Mouse (Mus musculus): ENCODE measurements at regions not wholly inside any gene's neighbourhood (a gene's known extent, or its start where the extent isn't known, plus 50 kb on each side); places are given as distances from the start of the nearest gene placed in this dataset.

- Histone ChIP-seq H3K27me3 (ENCODE audit: insufficient read depth, low read length) (no peaks in the 10 kb centered on the region), H3K4me3 (ENCODE audit: low read depth, low read length) (no peak overlapping the region), H3K36me3 (replicated peaks; ENCODE audit: insufficient read depth, low read length) (no peaks in the 10 kb centered on the region), H3K27ac (ENCODE audit: low read depth) (no peak overlapping the region), H3K9ac (replicated peaks) (no peak overlapping the region), H3K9me3 (ENCODE audit: low read length) (no peaks in the 10 kb centered on the region), H3K4me1 (ENCODE audit: insufficient read depth) (no peaks in the 10 kb centered on the region), H3K4me2 (ENCODE audit: low read depth, low read length) (no peak overlapping the region)
- ATAC-seq (no peak), DNase-seq (no peak)
- TF ChIP-seq EP300 (IDR thresholded peaks at IDR 0.05; ENCODE audit: low read depth) (no peak), CTCF (IDR thresholded peaks at IDR 0.05; ENCODE audit: low read depth) (no peak)
- WGBS (ENCODE audit: insufficient replicate concordance), result 62% methylated on average over 1 of the region's 1 CpGs
Measured at GRCm38 (mm10) chr12:16154256-16154655, 337.5 kb upstream of the Trib2 start.

GRCm38 (mm10) chr12:16152108-16152507, 335.4 kb upstream of the Trib2 start:
- WGBS (ENCODE audit: insufficient replicate concordance), result 85% methylated on average over 11 of the region's 11 CpGs
- H3K36me3 ChIP-seq (replicated peaks; ENCODE audit: insufficient read depth, low read length), result no peaks in the 10 kb centered on the region
- no peaks in the 10 kb centered on the region for H3K27me3 ChIP-seq (ENCODE audit: insufficient read depth, low read length)
- H3K4me3 ChIP-seq (ENCODE audit: low read depth, low read length), result no peak overlapping the region
- H3K4me2 ChIP-seq (ENCODE audit: low read depth, low read length), result no peak overlapping the region
- DNase-seq (no peak), ATAC-seq (no peak)
- H3K9me3 ChIP-seq (ENCODE audit: low read length), result no peaks in the 10 kb centered on the region
- no peak for TF ChIP-seq EP300 (IDR thresholded peaks at IDR 0.05; ENCODE audit: low read depth)
- no peak for TF ChIP-seq CTCF (IDR thresholded peaks at IDR 0.05; ENCODE audit: low read depth)
- no peak overlapping the region for H3K9ac ChIP-seq (replicated peaks)
- H3K27ac ChIP-seq (ENCODE audit: low read depth), result no peak overlapping the region
- no peaks in the 10 kb centered on the region for H3K4me1 ChIP-seq (ENCODE audit: insufficient read depth)

- no peaks in the 10 kb centered on the region for H3K4me1 ChIP-seq (ENCODE audit: insufficient read depth)
- ATAC-seq (no peak), DNase-seq (no peak)
- no peak overlapping the region for H3K4me2 ChIP-seq (ENCODE audit: low read depth, low read length)
- no peak overlapping the region for H3K4me3 ChIP-seq (ENCODE audit: low read depth, low read length)
- H3K27ac ChIP-seq (ENCODE audit: low read depth), result no peak overlapping the region
- TF ChIP-seq CTCF (IDR thresholded peaks at IDR 0.05; ENCODE audit: low read depth) (no peak), EP300 (IDR thresholded peaks at IDR 0.05; ENCODE audit: low read depth) (no peak)
- no peak overlapping the region for H3K9ac ChIP-seq (replicated peaks)
- 58% methylated on average over 5 of the region's 5 CpGs for WGBS (ENCODE audit: insufficient replicate concordance)
- no peaks in the 10 kb centered on the region for H3K27me3 ChIP-seq (ENCODE audit: insufficient read depth, low read length)
- no peaks in the 10 kb centered on the region for H3K36me3 ChIP-seq (replicated peaks; ENCODE audit: insufficient read depth, low read length)
- no peaks in the 10 kb centered on the region for H3K9me3 ChIP-seq (ENCODE audit: low read length)
Measured at GRCm38 (mm10) chr12:16151170-16151702, 334.5 kb upstream of the Trib2 start.

- ATAC-seq (no peak), DNase-seq (no peak)
- TF ChIP-seq EP300 (IDR thresholded peaks at IDR 0.05; ENCODE audit: low read depth) (no peak), CTCF (IDR thresholded peaks at IDR 0.05; ENCODE audit: low read depth) (no peak)
- no peak overlapping the region for H3K27ac ChIP-seq (ENCODE audit: low read depth)
- H3K4me1 ChIP-seq (ENCODE audit: insufficient read depth), result no peaks in the 10 kb centered on the region
- 55% methylated on average over 2 of the region's 2 CpGs for WGBS (ENCODE audit: insufficient replicate concordance)
- H3K27me3 ChIP-seq (ENCODE audit: insufficient read depth, low read length), result no peaks in the 10 kb centered on the region
- no peak overlapping the region for H3K4me3 ChIP-seq (ENCODE audit: low read depth, low read length)
- H3K4me2 ChIP-seq (ENCODE audit: low read depth, low read length), result no peak overlapping the region
- H3K9ac ChIP-seq (replicated peaks), result no peak overlapping the region
- no peaks in the 10 kb centered on the region for H3K36me3 ChIP-seq (replicated peaks; ENCODE audit: insufficient read depth, low read length)
- H3K9me3 ChIP-seq (ENCODE audit: low read length), result no peaks in the 10 kb centered on the region
Measured at GRCm38 (mm10) chr12:16146919-16147318, 330.2 kb upstream of the Trib2 start.

- TF ChIP-seq CTCF (IDR thresholded peaks at IDR 0.05; ENCODE audit: low read depth) (no peak), EP300 (IDR thresholded peaks at IDR 0.05; ENCODE audit: low read depth) (no peak)
- no peaks in the 10 kb centered on the region for H3K27me3 ChIP-seq (ENCODE audit: insufficient read depth, low read length)
- no peak overlapping the region for H3K9ac ChIP-seq (replicated peaks)
- no peaks in the 10 kb centered on the region for H3K9me3 ChIP-seq (ENCODE audit: low read length)
- no peaks in the 10 kb centered on the region for H3K4me1 ChIP-seq (ENCODE audit: insufficient read depth)
- WGBS (ENCODE audit: insufficient replicate concordance), result 63% methylated on average over 7 of the region's 7 CpGs
- no peak overlapping the region for H3K27ac ChIP-seq (ENCODE audit: low read depth)
- ATAC-seq (no peak), DNase-seq (no peak)
- no peaks in the 10 kb centered on the region for H3K36me3 ChIP-seq (replicated peaks; ENCODE audit: insufficient read depth, low read length)
- no peak overlapping the region for H3K4me3 ChIP-seq (ENCODE audit: low read depth, low read length)
- H3K4me2 ChIP-seq (ENCODE audit: low read depth, low read length), result no peak overlapping the region
Measured at GRCm38 (mm10) chr12:16145621-16146020, 328.9 kb upstream of the Trib2 start.

GRCm38 (mm10) chr12:16141193-16141592, 324.5 kb upstream of the Trib2 start:
- Histone ChIP-seq H3K27ac (ENCODE audit: low read depth) (no peak overlapping the region), H3K9me3 (ENCODE audit: low read length) (no peaks in the 10 kb centered on the region), H3K4me2 (ENCODE audit: low read depth, low read length) (no peak overlapping the region), H3K27me3 (ENCODE audit: insufficient read depth, low read length) (no peaks in the 10 kb centered on the region), H3K4me3 (ENCODE audit: low read depth, low read length) (no peak overlapping the region), H3K9ac (replicated peaks) (no peak overlapping the region), H3K36me3 (replicated peaks; ENCODE audit: insufficient read depth, low read length) (no peaks in the 10 kb centered on the region), H3K4me1 (ENCODE audit: insufficient read depth) (no peaks in the 10 kb centered on the region)
- TF ChIP-seq EP300 (IDR thresholded peaks at IDR 0.05; ENCODE audit: low read depth) (no peak), CTCF (IDR thresholded peaks at IDR 0.05; ENCODE audit: low read depth) (no peak)
- DNase-seq (no peak), ATAC-seq (no peak)
- WGBS (ENCODE audit: insufficient replicate concordance), result 69% methylated on average over 4 of the region's 4 CpGs
